Mouse (Mus musculus) thymus, postnatal 25 days (tissue): ENCODE measurements around the gene Ciao2b.
A peak's percentile ranks its signal among the peaks of the same experiment; 100 is the strongest.
"Not testable (repeated sequence)": the region's sequence is repeated elsewhere in the genome, so short reads cannot be mapped to it uniquely, and the experiment has no call there.

Experiments
- DNase-seq: peaks from one replicate; pipeline ENCODE4 v3.0.0; 2022

The Ciao2b gene

DNA sequence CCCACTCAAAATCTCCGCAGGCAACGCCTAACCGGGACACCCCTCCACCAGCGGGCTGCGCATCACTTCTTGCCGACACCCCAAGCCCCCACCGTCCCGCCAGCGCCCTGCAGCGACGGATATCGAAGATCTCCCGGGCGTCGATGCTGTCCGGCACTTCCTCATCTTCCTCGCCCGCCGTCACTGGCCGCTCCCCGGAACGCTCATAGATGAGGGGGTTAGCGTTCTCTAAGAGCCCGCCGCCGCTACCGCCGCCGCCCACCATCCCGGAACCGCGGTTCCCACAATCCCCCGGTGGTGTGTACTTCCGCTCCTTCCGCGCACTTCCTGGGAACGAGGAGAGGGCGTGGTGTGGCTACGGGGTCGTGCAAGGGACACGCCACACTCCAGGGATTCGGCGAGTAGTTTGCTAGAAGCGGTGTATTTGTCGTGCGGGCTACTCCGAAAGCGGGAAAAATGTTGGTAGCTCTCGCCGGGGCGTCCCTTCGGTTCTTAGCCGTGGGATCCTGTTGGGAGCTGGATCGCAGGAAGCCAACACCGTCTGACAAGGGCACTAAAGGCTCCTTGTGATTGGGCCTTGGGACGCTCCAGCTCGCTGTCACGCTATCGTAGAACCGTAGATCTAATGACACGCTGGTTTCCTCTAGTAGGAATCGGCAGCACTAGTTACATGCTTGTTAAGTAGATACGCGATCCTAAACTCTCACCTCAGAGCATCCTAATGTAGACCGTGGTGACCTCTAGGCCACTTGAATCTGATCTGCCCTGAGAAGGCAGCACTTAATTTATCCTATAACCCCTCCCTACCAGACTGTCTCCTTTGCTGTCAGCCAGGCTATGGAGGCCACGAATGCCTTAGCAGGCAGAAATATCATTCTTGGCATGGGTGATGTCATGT is at the start of gene Ciao2b:
Gene Ciao2b (minus strand): TSS at position 540 of the 898 bp plus-strand sequence.
- DNase-seq = peak; percentile 89

DNA sequence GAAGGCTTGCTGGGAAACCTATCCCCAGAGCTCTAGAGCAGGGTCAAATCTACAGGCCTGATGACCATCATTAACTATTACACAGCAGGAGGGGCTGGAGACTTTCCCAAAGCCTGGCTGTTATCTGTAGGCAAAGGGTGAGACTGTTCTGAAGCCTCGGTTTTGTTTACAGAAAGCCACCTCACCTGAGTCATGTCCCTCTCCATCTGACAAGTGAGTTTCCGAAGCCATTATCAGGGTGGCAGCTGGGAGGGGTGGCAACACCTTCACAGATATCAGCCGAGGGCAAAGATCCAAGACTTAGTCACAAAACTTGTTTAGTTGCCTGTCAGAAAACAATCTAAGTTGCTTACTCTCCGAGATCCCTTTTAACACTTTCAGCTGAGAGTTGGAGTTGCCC is 46.7 kb upstream of the Ciao2b start:
- DNase-seq = no peak

DNA sequence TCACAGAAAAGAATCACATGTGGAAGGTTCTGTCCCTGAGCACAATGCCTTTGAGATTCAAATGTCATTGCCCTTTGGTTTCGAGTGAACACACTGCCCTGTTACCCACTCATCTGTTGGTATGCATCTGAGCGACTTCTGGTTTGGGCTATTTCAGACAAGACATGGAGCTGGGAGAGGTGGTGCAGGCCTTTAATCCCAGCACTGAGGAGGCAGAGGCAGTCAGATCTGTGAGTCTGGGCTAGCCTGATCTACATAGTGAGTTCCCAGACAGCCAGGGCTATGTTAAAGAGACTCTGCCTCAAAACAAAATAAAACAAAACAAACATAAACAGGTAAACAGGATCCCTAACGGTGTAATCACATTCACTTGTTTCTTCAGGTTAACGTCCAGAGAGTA is 13.8 kb upstream of the Ciao2b start:
- DNase-seq = no peak

DNA sequence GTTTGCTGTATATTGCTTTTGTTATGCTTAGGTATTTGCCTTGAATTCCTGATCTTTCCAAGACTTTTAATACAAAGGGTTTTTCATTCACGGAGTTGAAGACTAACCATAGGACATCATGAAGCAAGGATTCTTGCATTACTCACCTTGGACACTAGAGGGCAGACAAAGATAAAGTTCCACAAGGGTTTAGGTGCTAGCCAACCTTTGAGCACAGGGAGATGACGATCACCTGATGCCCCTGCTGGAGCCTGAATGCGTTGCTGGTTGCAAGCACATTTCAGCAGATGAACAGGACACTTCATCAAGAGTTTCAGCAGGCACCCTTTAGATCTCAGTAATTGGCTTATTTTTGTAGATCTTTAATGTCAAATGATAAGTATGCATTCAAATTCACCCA is 13.2 kb upstream of the Ciao2b start:
- DNase-seq = peak; percentile 74

DNA sequence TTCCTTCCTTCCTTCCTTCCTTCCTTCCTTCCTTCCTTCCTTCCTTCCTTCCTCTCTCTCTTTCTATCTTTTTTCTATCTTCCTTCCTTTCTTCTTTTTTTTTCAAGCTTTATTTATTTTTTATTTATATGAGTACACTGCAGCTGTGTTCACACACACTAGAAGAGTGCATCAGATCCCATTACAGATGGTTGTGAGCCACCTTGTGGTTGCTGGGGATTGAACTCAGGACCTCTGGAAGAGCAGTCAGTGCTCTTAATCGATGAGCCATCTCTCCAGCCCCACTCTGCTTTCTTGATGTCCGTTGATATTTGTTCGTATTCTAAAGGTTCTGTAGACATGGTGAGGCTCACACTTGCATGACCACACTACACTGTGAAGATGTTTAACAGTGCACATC is 2.4 kb upstream of the Ciao2b start:
- DNase-seq = not testable (repeated sequence)

DNA sequence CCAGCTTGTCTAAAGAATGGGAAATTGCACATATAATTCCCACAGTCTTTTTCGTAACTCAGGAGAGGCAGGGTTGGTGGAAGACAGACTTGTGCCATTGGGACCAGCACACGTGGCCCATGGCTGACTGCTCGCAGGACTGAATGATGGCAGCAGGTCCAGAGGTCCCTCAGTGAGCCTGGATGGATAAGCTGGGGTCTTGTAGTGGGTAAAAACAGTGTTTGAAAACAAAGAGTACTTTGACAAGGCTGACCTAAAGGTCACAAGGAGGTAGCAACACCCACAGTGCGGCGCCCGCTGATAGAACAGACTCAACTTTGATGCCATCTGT is 524 bp upstream of the Ciao2b start:
- no peak for DNase-seq

DNA sequence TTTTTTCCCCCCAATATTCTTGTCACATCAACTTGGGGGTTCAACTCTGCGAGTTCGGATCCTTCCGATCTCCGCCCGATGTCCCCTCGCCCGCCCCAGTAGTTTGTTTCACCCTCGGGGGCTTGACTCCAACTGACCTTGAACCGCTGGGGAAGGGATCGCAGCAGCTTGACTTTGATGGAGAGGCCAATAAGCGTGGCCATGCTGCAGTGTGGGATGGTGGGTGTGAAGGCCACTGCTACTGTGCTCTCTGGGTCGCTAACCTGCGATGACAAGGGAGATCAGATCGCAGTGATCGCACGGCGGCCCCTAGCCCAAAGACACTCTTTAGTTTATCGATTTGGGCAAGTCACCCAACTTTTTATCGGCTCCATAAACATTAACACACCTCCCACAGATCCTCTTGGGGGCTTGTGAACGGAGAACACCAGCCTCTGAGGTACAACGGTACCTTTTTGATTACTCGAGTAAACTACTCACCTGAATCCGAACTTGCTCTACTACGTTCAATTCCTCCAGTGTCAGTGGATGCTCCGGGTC is 864 bp downstream of the Ciao2b start:
- no peak for DNase-seq

DNA sequence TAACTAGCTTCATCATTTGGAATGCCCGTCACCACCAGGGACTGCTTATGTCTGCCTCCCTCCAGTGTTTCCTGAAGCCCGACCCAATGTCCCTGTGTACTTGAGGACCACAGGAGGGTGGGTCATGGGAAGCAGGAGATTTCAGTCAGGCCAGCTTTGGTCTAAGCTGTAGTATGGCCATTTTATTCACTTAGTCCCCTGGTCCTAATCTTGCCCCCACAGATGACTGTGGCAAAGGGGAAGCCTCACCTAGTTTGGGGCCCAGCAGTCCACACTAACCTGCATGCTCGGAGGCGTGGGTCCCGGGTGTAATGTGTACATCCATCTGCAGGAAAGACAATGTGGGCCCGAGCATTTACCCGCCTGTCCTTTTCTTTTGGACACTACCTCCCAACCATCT is 1.5 kb downstream of the Ciao2b start:
- no peak for DNase-seq

DNA sequence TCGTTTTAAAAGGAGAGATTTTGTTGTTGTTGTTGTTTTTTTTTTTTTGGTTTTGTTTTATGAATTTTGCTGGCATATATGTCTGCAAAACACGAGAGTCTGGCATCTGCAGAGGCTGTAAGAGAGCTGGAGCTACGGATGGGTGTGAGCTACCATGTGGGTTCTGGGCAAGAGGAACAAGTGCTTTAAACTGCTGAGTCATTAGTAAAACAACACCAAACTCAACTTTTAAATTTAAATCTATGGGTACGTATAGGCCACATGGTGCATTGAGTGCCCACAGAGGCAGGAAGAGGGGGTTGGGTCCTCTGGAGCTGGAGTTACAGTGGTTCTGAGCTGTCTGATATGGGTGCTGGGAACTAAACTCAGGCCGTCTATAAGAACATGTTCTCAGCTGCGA is 3.8 kb downstream of the Ciao2b start:
- no peak for DNase-seq

DNA sequence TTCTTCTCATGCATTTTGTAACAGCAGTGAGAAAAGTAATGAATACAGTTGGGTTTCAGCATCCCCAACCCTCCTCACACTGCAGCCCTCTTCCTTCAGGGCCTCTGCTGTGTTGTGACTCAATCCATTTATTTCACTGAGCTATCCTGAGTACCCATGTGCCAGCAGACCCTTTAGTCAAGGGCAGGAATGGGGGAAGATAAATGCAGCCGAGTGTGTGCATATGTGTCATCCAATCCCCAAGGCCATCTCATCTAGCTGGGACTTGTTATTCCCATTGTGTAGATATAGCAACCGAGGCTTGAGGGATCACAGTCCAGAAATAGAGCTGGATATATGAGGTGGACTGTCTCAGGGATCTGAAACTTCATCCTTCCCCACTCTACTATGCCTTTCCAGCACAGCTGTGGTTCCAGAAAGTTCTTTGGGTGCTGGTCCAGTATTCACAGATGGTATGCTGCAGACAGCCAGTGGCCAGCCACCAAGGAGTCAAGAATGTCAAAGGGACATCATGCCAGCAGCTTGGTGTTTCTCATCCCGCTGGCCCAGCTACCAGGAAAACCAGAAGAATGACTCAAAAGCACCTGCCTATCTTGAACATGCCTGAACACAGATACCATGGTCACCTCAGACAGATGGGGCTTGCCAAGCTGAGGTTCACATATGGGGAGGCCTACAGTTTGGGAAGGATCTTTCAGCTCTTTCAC is 6.6 kb downstream of the Ciao2b start:
- DNase-seq = no peak

DNA sequence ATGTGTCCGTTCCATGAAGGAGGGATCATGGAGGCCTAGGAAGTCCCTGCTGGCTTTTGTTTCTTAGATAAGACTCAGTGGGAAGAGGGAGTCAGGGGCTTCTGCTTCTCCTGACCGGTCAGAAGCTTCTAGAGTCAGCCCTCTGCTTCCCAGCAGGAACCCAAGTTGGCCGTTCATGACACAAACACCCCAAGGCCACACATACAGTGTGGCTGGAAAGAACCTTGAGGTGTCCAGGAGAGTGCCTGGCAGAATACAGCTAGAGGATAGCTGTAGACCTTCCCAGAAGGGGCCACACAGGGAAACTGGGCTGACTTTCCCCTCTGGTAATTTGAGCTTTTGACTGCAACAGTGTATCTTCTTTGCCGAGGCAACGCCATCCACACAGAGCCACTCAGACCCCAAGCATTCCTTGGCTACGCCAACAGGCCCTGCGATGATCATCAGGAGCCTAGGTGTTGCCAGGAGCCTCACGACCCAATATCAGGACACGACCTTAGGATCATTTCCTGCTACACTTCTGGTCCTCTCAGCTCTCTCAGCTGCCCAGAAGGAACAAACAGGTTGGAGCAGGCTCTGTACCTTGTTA is 8.5 kb downstream of the Ciao2b start:
- DNase-seq = no peak

DNA sequence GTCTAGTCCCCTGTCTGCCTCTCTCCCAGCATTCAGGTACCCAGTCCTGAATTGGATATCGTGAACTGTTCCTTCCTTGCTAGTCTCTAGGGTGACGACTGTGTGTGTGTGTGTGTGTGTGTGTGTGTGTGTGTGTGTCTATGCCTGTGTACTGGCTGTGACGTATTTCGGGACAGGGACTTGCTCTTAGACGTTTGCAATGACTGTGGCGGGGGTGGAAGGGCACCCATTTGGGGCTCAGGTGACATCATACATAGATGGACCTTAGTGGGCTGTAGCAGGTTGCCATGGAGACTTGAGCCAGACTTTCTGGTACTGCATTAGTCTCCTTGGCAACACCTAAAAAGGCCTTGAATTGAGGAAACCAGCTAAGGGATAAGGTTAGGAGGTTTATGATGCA is 9.3 kb downstream of the Ciao2b start:
- no peak for DNase-seq

DNA sequence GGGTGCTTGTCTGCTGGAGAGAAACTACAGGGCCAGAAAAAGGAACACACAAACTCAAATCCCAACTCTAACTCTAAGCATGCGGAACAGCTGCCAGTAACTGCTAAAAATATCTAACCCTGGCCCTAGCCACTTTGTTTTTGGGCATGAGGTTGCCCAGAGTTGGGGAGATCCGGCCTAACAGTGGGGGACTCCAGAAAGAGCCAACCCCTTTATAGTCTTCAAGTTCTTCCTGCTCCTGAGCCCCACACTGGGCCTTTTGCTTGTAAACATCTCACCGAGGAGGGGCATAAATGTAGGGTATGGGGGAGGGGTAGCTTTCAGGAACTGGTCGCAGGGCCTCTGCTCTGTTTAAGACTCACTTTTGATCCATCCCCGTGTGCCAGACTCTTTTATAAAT is 9.8 kb downstream of the Ciao2b start:
- no peak for DNase-seq

DNA sequence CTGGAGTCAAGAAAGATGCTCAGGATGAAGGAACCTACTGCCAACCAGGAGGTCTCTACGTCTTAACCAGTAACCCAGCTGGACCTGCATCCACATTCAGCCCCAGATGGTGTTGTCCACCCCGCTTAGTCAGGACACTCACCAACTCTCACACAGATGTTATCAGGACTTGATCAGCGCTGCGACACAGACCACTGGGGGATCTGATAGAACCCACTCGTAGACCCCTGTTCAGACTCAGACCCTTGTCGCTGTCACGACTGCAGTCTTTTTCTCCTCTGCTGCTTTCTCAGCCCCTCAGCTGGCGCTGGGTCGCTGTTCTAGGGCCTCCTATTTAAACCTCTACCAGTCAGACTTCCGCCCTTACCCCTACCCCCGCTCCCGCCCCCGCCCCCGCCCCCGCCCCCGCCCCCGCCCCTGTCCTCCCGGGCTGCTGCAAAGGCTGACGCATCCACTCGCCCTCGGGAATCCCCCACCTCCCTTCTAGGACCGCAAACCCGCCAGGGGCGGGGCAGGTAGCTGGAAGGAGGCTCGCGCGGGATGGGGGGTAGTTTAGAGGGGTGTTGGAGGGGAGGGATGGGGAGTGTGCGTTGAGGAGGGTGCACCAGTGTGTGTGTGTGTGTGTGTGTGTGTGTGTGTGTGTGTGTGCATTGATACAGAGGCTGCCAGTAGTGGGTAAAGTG is 10.6 kb downstream of the Ciao2b start, which contains the start of gene Rrad:
Gene Rrad (minus strand): TSS at position 347 of the 683 bp plus-strand sequence.
- DNase-seq = peak; percentile 81

DNA sequence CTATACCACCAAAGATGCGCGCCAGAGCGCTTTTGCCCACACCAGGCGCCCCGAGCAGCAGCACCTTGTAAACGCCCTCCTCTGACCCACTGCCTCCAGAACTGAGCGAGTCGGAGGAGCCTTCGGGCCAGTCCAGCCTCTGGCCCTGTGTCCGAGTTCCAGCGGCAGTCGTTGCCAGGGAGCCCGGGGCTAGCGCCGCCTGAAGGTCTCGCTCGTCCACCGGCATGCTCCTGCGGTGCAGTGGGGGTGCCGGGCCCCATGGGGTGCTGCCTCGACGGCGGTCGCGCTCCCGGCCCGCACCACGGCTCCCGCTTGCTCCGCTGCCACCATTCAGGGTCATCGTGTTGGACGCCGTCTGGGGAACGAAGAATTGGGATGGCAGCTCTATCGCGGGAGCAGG is 11.2 kb downstream of the Ciao2b start:
- DNase-seq = peak; percentile 38

DNA sequence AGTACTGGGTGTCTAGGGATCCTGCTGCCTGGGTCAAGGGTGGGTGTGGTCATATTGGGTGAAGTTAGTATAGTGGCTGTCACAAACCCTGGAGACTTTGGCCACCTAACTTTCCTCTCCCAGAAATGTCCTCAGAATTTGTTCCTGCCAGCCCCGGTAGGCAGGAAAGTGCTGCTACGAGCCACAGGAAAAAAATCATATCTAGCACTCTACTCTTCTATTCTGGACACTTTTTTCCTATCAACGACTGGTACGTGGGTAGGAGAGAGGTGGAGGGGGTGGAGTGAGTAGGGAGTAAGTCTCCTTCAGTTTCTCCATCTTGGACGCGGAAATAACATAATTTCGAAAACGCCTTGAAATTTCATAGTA is 11.7 kb downstream of the Ciao2b start:
- no peak for DNase-seq

DNA sequence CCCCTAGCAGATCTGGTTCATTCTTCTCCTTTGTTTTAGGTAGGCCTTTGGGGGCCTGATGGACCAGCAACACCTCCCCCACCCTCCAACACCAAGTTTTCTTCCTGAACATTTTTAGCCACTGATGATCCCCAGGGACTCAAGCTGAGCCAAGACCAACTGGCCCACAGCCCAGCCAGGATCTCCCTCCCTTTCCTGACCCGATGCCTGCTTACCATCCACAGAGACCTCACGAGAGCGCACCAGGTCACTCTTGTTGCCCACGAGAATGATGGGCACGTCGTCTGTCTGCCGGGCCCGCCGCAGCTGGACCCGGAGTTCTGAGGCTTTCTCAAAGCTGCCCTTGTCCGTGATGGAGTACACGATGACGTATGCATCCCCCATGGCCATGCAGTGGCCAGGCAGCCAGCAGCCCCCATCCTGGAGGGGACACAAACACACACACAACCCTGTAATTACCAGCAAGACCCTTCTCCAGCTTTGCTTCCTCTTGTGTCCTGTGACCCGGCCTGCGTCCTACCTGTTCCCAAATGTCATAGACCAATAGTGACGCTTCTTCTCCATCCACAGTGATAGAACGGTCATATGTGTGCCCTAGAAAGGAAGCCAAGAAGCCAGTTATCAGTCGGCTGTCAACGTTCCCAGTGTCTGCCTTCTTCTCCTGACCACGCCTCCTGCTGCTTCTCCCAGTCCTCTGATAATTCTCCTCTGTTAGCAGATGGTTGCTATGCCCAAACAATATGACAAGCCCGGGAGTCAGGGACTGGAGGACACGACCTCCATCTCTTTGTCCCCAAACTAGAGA is 12.3 kb downstream of the Ciao2b start:
- DNase-seq = no peak

DNA sequence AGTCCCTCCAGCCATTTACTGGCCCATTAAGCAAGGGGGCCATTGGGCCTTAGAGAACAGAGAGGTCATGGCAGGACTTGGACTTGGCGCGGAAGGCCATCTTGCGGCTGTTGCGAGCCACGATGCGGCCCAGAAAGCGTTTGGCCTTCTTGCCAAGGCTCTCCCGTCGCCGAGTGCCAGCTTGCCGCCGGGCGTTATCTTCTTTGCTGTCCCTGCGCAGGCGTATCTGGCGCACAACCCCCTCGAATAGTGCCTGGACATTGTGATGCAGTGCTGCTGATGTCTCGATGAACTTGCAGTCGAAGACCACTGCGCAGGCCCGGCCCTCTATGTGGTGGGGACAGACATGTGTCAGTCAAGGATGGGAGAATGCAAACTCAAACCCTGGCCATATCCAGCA is 13.4 kb downstream of the Ciao2b start:
- DNase-seq = no peak

DNA sequence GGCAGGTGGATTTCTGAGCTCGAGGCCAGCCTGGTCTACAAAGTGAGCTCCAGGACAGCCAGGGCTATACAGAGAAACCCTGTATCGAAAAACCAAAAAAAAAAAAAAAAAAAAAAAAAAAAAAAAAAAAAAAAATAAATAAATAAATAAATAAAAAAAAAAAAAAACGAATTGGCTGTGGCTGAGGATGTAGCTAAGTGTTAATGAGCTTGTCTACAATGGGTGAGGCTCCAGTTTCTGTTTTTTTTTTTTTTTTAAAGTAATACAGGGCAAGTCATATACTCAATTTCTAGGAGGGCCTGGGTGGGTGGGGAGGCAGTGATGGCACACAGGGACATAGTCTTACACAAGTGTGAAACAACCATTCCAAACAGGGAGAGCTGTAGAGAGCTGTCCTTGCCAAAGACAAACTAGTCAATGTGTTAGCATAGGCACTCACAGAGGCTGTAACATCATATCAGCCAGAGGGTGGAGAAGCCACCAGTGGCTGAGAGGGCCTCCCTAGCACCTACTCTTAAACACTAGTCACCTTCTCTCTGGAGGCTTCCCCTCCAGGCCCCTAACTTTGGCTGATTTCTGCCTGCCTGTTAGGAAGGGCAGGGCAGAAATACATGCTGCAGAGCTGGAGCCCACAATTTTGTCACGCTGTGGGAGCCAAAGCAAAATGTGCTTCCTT is 14.6 kb downstream of the Ciao2b start:
- no peak for DNase-seq

DNA sequence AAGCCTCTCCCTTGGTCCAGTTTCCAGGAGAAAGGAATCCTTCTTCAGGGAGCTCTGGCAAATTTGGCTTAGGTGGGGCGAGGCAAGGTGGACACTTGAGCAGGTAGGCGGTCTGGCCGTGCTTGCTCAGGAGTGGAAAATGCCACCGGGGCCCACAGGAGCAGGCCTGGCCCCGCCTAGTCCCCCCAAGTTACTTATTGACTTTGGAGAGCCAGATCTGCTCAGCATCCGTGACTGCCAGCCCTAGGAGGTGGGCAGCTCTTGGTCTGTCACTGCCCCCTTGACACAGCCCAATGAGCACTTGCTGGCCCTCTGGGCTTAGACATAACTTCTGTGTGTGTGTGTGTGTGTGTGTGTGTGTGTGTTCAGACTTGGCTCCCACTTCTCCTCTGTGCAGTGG is 17.6 kb downstream of the Ciao2b start, which contains the start of gene Cdh16:
Gene Cdh16 (minus strand): TSS at position 236 of the 400 bp plus-strand sequence.
- DNase-seq = no peak

DNA sequence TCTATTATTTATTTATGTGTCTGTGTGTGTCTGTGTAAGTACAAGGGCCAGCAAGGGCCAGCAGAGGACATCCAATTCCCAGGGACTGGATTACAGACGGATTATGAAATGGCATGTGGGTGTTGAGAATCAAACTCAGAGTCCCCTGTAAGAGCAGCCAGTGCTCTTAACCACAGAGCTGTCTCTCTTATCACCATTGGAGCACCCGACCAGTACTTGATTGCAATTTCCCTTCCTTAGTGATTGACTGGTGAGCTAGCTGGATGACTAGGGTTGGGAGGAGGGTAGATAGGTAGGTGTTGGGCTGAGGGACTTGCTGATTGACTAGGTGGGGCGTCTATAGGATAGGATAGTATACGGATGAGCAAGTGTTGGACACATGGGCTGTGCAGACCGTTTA is 21.0 kb downstream of the Ciao2b start:
- DNase-seq = no peak

DNA sequence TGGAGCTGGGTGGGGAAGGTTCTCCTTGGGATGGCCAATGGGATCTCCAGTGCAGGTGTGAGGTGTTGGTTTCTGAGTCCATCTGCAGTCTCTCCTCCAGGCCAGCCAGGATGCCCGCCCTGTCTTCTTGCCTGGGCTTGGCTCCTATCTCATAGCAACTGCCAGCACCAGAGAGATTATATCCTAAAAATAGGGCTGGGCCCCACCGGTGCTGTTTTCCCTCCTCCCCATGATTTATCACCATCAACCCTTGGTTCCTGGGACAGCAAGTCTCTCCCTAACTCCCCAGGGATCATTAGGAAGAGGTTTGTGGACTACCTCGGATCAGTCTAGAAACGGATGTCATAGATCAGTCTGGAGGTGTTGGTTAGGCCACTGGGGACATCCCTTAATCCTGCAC is 28.6 kb downstream of the Ciao2b start:
- no peak for DNase-seq
